Mouse (Mus musculus) limb, embryonic 13.5 days (tissue): ENCODE data around the gene Csnk1g2. TPM values are rescaled to one million over a fixed set of nuclear protein-coding genes. Genes with fewer than 3 reads are reported as not detected.

Experiments used
- ATAC-seq: fragments of 200-750 bp; cut with Nextera tagmentation; 2 replicates; pipeline ENCODE4 v1.8.0; 2017; ENCODE audit warnings: low read depth, moderate number of reproducible peaks, moderate TSS enrichment; ENCODE audit not compliant: low FRiP score
- H3K27ac ChIP-seq: fragments of 300-500 bp; sonication (generic); 2 replicates; pipeline ENCODE4 v1.5.1; 2015; ENCODE audit warnings: inconsistent platforms, mild to moderate bottlenecking, moderate library complexity
- H3K27me3 ChIP-seq: fragments of 300-500 bp; sonication (generic); 2 replicates; pipeline ENCODE4 v1.6.1; 2015; ENCODE audit warnings: mild to moderate bottlenecking, inconsistent platforms
- H3K36me3 ChIP-seq: fragments of 300-500 bp; sonication (generic); 2 replicates; pipeline ENCODE4 v1.6.1; 2015; ENCODE audit warnings: inconsistent platforms, mild to moderate bottlenecking, moderate library complexity
- H3K4me1 ChIP-seq: fragments of 300-500 bp; sonication (generic); 2 replicates; pipeline ENCODE4 v1.6.1; 2015; ENCODE audit warnings: inconsistent platforms
- H3K4me2 ChIP-seq: fragments of 300-500 bp; sonication (generic); replicated peaks from 2 replicates; pipeline ENCODE4 v1.6.1; 2015; ENCODE audit warnings: inconsistent platforms, mild to moderate bottlenecking, moderate library complexity
- H3K4me3 ChIP-seq: fragments of 300-500 bp; sonication (generic); 2 replicates; pipeline ENCODE4 v1.5.1; 2015; ENCODE audit warnings: moderate library complexity, mild to moderate bottlenecking, inconsistent platforms
- H3K9ac ChIP-seq: fragments of 300-500 bp; sonication (generic); 2 replicates; pipeline ENCODE4 v1.6.1; 2015; ENCODE audit warnings: mild to moderate bottlenecking, inconsistent platforms
- H3K9me3 ChIP-seq: fragments of 300-500 bp; sonication (generic); 2 replicates; pipeline ENCODE4 v1.6.1; 2016; ENCODE audit warnings: inconsistent platforms
- WGBS: fragments of 180-500 bp; shearing (Covaris S2); methylation state at CpG from one replicate; pipeline ENCODE4 v1.1.7; 2015; 5-methylcytosine and 5-hydroxymethylcytosine counted together
- polyA plus RNA-seq: library from polyadenylated mRNA; unstranded; fragments of >200 nt; fragmentation: Nextera tagmentation; extraction: Ambion mirVana; gene quantifications from 2 replicates; pipeline ENCODE4 v1.2.1, GENCODE M21; 2015

Csnk1g2 gene
- polyA plus RNA-seq, result 148 and 159 TPM in 2 replicates

DNA sequence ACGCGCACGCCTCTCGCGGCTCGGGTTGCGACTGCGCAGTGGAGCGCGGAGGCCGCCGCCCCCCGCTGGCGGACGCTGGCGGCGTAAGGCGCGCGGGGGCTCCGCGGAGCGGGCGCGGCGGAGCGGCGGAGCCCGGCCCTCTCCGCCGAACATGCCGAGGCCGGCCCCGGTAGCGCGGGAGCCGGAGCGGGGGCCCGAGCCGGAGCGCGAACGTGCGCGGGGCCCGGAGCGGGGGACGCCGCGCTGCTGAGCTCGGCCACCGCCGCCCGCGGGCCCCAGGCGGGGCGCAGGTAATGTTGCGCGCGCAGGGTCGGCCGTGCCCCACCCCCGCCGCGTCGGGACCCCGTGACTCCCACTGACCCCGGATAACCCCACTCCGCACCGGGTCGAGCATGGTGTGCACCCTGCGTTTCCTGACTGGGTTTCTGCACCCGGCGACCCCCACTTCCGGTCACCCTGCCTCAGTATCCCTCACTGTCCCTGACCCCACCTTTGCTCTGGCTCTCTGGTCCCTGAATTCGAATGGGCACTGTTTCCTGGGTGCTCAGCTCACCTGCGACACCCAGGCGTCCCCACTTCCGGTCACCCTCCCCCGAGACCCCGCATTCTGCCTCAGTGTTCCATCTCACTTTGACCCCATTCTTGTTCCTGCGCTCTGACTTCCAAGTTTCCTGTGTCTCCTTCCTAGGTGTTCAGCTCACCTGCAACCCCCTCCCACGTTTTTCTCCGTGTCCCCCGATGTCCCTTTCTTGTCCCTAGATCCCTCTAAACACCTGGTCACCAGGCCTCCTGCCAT is at the start of gene Csnk1g2:
TSS of gene Csnk1g2 (plus strand) at position 178 of the 796 bp plus-strand sequence.
- ATAC-seq, result peak; percentile 13
- Histone ChIP-seq H3K27ac (peak within 1 kb of the TSS; percentile 86), H3K36me3 (peaks cover 13% of the 10 kb centered on the region), H3K9ac (peak within 1 kb of the TSS; percentile 95), H3K9me3 (no peaks in the 10 kb centered on the region), H3K4me3 (peak within 1 kb of the TSS; percentile 90), H3K4me1 (peaks cover 34% of the 10 kb centered on the region), H3K27me3 (no peaks in the 10 kb centered on the region), H3K4me2 (peak within 1 kb of the TSS; percentile 99)
- under 1% methylated on average over 58 of the region's 85 CpGs for WGBS

GRCm38 (mm10) chr10:80573944-80574343 is 48.7 kb upstream of the Csnk1g2 start:
- Histone ChIP-seq H3K4me2 (no peak overlapping the region; the same call in 1 of the 2 replicates), H3K36me3 (peaks cover 1% of the 10 kb centered on the region), H3K4me3 (no peak overlapping the region), H3K27ac (no peak overlapping the region), H3K4me1 (peaks cover 75% of the 10 kb centered on the region), H3K9me3 (no peaks in the 10 kb centered on the region), H3K9ac (0 out of 2 replicates have a peak overlapping the region, but pooled peaks have one; percentile 39), H3K27me3 (no peaks in the 10 kb centered on the region)
- WGBS, result 68% methylated on average over 9 of the region's 9 CpGs
- ATAC-seq, result no peak

- H3K4me1 ChIP-seq, result peaks cover 72% of the 10 kb centered on the region
- H3K4me3 ChIP-seq, result 0 out of 2 replicates have a peak overlapping the region, but pooled peaks have one; percentile 83
- no peaks in the 10 kb centered on the region for H3K9me3 ChIP-seq
- ATAC-seq, result no peak
- peak overlapping the region; percentile 91 for H3K4me2 ChIP-seq
- no peak overlapping the region for H3K9ac ChIP-seq
- H3K36me3 ChIP-seq, result no peaks in the 10 kb centered on the region; the same call in 1 of the 2 replicates
- WGBS, result 79% methylated on average over 3 of the region's 3 CpGs
- H3K27ac ChIP-seq, result no peak overlapping the region
- no peaks in the 10 kb centered on the region for H3K27me3 ChIP-seq
Measured at GRCm38 (mm10) chr10:80574896-80575295, 47.7 kb upstream of the Csnk1g2 start.

DNA sequence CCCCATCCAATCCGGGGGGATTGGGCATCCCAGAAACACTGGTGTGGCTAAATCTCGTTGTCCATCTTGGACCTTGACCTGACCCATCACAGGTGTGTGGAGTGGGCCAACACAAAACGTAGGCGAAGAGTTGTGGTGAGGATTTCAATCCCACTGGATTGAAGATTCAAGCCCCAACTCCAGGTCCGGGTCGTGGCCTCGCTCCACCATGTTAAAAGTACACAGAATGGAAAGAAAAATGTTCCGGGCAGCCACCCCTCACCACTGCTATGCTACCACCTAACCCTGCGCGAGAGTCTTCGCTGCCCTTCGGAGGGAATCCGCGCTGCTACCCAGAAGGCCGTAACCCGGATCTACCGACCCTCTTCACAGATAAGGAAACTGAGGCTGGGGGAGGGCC is 46.7 kb upstream of the Csnk1g2 start:
- no peak overlapping the region for H3K27ac ChIP-seq
- peak overlapping the region; percentile 83 for H3K4me3 ChIP-seq
- peak overlapping the region; percentile 89 for H3K9ac ChIP-seq
- H3K36me3 ChIP-seq, result no peaks in the 10 kb centered on the region; the same call in 1 of the 2 replicates
- peaks cover 62% of the 10 kb centered on the region for H3K4me1 ChIP-seq
- no peaks in the 10 kb centered on the region for H3K9me3 ChIP-seq
- 13% methylated on average over 17 of the region's 17 CpGs for WGBS
- no peak for ATAC-seq
- no peaks in the 10 kb centered on the region for H3K27me3 ChIP-seq
- H3K4me2 ChIP-seq, result peak overlapping the region; percentile 91

DNA sequence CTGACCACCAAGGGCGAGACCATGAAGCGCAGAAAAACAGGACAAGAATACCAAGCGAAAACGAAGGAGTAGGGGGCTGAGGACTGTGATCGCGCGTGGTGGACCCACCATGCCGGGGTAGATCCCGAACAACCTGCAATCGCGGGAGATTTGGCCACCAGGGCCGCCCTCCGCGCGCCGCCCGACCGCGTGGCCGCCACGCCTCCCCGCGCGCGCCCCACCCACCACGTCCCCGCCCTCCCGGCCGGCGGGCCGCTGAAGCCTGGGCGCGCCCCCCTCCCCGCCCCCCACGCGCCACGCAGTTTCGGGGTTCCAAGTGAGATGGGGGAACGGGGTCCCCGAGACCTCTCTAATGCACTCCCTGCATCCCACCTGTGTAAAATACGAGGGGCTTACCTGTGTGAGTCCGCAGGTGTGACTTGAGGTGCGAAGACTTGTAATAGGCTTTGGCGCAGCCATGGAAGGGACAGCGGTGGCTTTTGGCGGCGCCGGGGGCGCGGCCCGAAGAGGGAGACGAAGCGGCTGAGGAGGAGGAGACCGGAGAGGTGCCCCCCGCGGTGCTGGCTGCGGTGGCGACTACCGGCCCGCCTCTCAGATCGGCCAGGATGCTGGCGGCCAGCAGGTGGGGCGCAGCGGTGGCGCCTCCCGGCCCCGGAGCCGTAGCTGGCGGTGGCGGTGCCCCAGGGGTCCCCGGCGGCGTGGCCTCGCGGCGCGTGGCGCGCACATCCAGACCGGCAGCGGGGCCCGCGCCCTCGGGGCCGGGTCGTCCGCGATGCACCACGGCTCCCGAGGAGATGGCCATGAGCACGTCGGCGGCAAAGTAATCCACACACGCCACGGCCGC is 46.1 kb upstream of the Csnk1g2 start:
- peaks cover 5% of the 10 kb centered on the region for H3K36me3 ChIP-seq
- H3K4me3 ChIP-seq, result peak overlapping the region; percentile 83
- no peaks in the 10 kb centered on the region for H3K9me3 ChIP-seq
- peaks cover 56% of the 10 kb centered on the region for H3K4me1 ChIP-seq
- peak overlapping the region; percentile 91 for H3K4me2 ChIP-seq
- WGBS, result under 1% methylated on average over 95 of the region's 96 CpGs
- H3K27me3 ChIP-seq, result no peaks in the 10 kb centered on the region
- H3K27ac ChIP-seq, result peak overlapping the region; percentile 85
- H3K9ac ChIP-seq, result peak overlapping the region; percentile 89
- no peak for ATAC-seq

DNA sequence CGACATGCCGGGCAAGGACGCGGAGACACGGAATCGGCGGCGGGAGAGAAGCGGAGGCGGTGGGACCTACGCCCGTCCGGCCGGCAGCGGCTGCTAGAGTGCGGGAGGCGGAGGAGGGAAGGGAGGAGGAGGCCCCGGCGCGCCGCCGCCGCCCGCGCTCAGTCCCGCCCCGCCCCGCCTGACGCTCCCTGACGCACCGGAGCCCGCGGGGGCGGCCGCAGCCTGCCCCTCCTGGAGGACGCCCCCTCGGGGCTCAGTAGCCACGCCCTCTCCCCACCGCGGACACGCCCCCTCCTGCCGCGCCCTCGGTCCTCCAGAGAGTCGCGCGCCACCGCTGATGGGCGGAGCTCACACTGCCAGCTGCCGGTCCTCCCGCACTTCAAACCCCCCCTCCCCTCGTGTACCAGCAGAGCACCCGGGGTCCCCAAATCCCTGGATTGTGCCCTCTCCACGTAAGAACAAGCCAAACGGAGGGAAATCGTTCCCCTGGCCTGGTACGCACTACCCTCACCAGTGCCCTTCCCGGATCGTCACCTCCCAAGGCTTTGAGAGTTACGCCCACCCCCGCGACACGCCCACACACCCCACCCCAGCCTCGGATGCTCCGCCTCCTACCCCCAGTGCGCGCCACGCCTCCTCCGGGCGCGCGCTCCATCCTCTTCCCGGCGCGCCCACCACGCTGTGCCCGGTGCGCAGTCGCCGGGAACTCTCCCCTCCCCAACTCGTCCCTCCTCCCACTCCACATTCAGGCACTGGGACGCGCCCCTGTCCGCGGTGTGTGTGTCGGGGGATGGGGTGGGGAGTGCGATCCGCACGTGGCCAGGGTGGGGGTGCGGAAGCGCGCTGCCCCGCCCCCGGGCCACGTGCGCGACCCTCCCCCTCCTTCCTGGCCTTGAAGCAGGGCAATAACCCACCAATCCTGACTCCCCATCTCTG is 45.2 kb upstream of the Csnk1g2 start, which contains the start of gene Klf16:
TSS of gene Klf16 (minus strand) at position 127 of the 936 bp plus-strand sequence.
- peak within 1 kb of the TSS; percentile 91 for H3K4me2 ChIP-seq
- H3K4me3 ChIP-seq, result peak within 1 kb of the TSS; percentile 83
- peak within 1 kb of the TSS; percentile 89 for H3K9ac ChIP-seq
- WGBS, result under 1% methylated on average over 60 of the region's 97 CpGs
- H3K27ac ChIP-seq, result peak within 1 kb of the TSS; percentile 89
- H3K27me3 ChIP-seq, result no peaks in the 10 kb centered on the region
- H3K36me3 ChIP-seq, result peaks cover 13% of the 10 kb centered on the region
- no peaks in the 10 kb centered on the region for H3K9me3 ChIP-seq
- peaks cover 47% of the 10 kb centered on the region for H3K4me1 ChIP-seq
- peak; percentile 87 for ATAC-seq

- peak overlapping the region; percentile 91 for H3K4me2 ChIP-seq
- H3K4me3 ChIP-seq, result peak overlapping the region; percentile 83
- WGBS, result under 1% methylated on average over 29 of the region's 29 CpGs
- H3K27ac ChIP-seq, result peak overlapping the region; percentile 89
- H3K9ac ChIP-seq, result peak overlapping the region; percentile 61
- no peaks in the 10 kb centered on the region for H3K9me3 ChIP-seq
- no peak for ATAC-seq
- H3K36me3 ChIP-seq, result peaks cover 18% of the 10 kb centered on the region
- no peaks in the 10 kb centered on the region for H3K27me3 ChIP-seq
- H3K4me1 ChIP-seq, result peaks cover 42% of the 10 kb centered on the region
Measured at GRCm38 (mm10) chr10:80578131-80578750, 44.4 kb upstream of the Csnk1g2 start.

DNA sequence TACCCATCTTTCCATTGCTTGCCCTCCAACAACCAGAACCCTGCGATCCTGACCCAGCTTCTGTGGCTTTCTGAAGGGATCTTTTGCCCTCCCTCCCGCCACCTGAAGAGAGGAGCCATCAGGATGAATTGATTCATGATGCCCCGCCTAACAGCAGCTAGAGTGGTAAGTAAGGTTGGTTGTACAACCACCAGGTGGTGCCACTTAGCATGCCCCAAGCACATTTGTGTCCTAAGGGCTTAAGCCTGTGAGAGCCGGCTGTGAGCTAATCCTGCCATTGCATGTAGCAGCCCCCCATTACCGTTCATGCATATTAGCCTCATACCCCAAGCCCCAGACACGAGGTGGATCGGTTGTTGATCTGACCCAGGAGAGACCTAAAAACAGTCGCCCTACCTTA is 43.7 kb upstream of the Csnk1g2 start:
- H3K36me3 ChIP-seq, result peaks cover 25% of the 10 kb centered on the region
- no peaks in the 10 kb centered on the region for H3K9me3 ChIP-seq
- WGBS, result 8% methylated on average over 8 of the region's 8 CpGs
- H3K4me1 ChIP-seq, result peaks cover 35% of the 10 kb centered on the region
- peak overlapping the region; percentile 89 for H3K27ac ChIP-seq
- ATAC-seq, result no peak
- H3K9ac ChIP-seq, result peak overlapping the region; percentile 61
- peak overlapping the region; percentile 91 for H3K4me2 ChIP-seq
- no peaks in the 10 kb centered on the region for H3K27me3 ChIP-seq
- H3K4me3 ChIP-seq, result peak overlapping the region; percentile 83

DNA sequence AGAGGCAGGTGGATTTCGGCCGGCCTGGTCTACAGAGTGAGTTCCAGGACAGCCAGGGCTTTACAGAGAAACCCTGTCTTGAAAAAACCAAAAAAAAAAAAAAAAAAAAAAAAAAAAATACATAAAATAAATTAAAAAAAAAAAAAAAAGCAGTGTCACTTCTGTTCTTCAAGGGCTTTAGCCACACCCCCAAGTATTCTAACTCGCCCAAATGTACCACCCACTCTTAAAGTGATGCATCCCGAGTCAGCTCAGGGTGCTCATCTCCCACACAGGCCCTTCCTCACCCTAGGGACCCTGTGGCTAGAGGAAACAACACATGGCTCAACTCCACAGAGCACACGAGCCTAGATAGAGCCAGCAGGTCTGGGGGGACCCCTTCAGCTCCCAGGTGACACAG is 39.6 kb upstream of the Csnk1g2 start:
- no peak overlapping the region for H3K9ac ChIP-seq
- no peak overlapping the region for H3K27ac ChIP-seq
- WGBS, result 83% methylated on average over 5 of the region's 5 CpGs
- no peaks in the 10 kb centered on the region for H3K9me3 ChIP-seq
- no peaks in the 10 kb centered on the region for H3K27me3 ChIP-seq
- H3K36me3 ChIP-seq, result peaks cover 52% of the 10 kb centered on the region
- no peak overlapping the region for H3K4me3 ChIP-seq
- ATAC-seq, result no peak
- no peak overlapping the region for H3K4me2 ChIP-seq
- peaks cover 25% of the 10 kb centered on the region for H3K4me1 ChIP-seq

DNA sequence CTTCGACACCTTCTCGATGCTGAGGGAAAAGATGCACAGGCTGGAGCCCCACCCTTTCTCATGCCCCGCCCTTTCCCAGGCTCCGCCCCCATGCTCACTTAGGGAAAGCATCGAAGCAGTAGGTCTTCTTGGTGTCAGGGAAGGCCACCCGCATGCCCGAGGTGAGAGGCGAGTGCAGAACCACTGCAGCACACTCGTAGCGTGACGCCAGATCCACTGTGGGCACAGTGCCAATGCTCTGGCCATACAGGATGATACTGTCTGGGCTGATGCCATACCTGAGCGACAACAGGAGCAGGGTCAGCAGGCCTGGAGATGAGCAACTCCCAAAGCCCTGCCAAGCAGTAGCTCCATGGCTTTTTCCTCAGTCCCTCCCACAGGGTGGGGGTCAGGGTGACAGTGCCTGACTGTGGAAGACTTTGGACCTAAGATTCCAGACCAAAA is 38.6 kb upstream of the Csnk1g2 start:
- no peak overlapping the region for H3K9ac ChIP-seq
- no peak overlapping the region for H3K4me3 ChIP-seq
- peaks cover 26% of the 10 kb centered on the region for H3K4me1 ChIP-seq
- H3K36me3 ChIP-seq, result peaks cover 52% of the 10 kb centered on the region
- H3K27me3 ChIP-seq, result no peaks in the 10 kb centered on the region
- no peaks in the 10 kb centered on the region for H3K9me3 ChIP-seq
- H3K27ac ChIP-seq, result no peak overlapping the region
- 66% methylated on average over 12 of the region's 12 CpGs for whole genome bisulfite sequencing
- no peak overlapping the region for H3K4me2 ChIP-seq
- no peak for ATAC-seq
